Mouse (Mus musculus): ENCODE data around the gene Cldn10. TPM values are rescaled to one million over a fixed set of nuclear protein-coding genes. Genes with fewer than 3 reads are reported as not detected.

The Cldn10 gene
- total and polyA plus RNA-seq, 3 experiments, result 0.56 to 1.3 (median 1.1) TPM

GRCm38 (mm10) chr14:118864905-118865304, 77.2 kb downstream of the Cldn10 start:
- DNase-seq, result no peak

DNA sequence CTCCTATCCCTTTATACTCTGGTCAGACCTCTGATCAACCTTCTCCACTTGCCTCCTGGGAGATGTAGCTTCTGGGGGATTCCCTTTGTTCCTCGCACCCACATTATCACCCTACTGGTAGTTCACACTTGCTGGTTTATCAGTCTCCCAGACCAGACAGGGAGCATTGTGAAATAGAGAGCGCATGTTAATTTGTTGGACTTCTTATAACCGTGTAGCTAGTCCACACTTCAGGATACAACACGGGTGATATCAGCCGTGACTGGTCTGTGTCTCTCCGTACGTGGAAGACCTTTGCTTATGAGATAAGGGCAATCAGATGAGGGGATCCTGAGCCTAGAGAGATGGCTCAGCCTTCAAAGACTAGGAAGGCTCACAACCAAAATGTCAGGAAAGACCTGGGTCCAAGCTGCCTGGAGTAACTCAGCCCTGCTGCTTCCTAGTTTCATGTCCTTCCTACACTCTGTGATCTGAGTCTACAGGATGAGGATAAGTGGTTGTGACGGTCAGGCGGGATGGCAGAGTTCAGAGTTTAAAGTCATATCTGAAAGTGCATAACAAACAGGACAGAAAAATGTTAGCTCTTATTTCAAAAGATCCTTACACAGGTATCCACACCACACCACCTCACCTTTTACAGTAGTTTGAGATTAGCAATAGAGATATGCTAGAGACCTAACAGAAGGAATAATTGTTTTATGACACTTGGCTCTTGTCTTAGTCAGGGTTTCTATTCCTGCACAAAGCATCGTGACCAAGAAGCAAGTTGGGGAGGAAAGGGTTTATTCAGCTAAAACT, 78.5 kb downstream of the Cldn10 start:
- no peak for DNase-seq

DNA sequence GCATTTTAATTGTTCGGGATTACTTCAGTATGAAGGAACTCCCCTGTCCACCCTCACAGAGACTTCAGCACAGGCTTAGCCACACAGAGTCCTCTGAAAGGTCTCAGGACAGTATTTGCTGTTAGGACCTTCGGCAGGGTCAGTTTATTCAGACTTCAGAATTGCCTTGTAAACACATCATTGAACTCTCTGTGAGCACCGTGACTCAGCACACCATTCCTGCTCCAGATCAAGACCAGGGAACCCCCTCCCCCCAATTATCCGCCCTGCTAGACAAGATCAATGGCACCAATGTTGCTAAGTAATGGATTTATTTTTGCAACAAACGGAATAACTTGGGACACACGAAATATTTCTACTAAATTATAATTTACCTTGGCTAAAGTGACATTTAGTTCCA, 79.7 kb downstream of the Cldn10 start:
- DNase-seq, result no peak

GRCm38 (mm10) chr14:118868102-118868724, 80.5 kb downstream of the Cldn10 start:
- DNase-seq, result no peak

DNA sequence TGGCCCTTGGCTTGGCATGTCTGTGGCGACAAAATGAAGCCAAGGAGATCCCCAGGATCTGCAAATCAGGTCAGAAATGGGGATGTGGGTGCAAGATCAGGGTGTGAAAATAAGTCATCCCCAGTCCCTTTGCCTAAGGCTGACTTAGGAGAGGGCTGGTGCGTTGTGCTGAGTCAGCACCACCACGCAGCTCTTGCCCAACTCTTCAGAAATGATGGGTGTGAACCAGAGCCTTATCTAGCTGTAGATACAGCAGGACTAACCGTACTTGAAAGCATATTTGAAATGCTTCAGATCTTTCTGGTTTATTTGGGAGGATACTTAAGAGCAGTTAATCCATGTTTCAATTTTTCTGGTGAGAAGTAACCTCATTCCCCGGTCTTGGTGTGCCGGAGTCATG, 82.0 kb downstream of the Cldn10 start:
- DNase-seq, result no peak

- DNase-seq, result peak; percentile 38
These were observed 86.4 kb downstream of the Cldn10 start for GRCm38 (mm10) chr14:118874126-118874525.

DNA sequence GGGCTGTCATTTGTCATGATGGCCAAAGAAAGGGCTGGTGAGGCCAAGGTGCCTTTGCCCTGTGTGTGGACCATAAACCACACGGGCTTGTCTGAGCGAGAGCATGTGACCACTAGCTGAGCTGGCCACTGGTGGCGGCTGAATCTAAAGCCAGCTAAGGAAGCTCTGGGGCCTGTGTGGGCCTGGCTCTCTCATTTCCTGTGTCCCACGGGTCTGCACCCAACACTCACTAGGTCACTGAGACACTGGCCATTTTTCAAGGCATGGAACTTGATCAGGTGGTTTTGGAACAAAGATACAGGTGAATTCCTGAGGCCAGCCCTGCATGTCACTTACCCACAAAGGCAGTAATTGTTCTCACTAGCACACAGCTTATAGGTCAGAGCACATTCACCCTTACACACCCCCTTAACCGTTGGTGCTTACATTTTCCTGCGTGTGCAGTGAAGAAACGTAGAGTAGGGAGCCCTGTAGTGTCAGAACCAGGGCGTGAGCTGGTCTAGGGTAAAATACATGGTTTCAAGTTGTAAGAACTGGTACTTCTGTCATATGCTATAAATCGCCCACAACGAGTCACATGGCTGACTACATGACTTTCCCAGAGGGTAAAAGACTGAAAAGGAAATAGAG, 87.2 kb downstream of the Cldn10 start:
- DNase-seq, result no peak

GRCm38 (mm10) chr14:118878346-118878910, 90.7 kb downstream of the Cldn10 start:
- no peak for DNase-seq

- DNase-seq, result no peak
These were observed 93.0 kb downstream of the Cldn10 start for GRCm38 (mm10) chr14:118880696-118881095.

DNA sequence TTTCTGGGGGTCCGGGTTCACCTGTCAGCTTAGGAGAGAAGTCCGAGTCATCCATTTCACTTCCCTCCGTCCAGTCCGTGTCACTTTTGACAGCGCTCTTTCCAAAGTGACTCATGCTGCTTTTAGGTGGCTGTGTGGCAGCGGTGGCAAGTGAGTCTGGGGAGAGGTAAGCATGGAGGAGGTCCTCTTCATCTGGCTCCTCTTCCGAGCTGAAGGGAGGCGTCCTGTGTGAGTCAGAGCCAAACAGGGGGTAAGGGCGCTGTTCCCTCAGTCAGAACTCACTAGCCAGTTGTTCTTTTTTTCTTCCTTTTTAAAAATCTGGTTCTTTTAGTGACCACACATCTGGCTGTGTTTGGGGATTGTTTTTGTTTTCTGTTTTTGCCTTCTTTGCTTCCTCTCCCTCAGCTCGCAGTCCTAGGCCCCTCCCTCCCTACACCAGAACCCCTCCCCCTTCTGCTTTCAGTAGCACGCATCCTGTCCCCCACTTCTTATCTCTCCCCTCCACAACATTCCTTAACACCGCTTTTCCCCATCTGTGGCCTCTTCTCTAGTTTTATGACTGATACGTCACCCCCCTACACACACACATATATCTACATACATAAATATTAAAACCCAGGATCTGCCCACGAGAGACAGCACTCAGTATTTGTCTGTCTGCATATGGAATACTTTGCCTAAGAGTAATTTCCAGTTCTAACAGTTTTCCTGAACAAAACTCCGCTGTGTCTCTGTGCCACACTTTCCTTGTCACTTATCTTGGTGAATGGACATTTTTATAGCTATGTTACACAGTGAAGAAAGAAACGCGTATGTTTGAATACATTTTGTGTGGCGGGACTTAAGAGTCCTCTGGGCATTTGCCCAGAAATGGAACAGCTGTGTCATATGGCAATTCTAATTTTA, 95.9 kb downstream of the Cldn10 start:
- DNase-seq, result no peak

DNA sequence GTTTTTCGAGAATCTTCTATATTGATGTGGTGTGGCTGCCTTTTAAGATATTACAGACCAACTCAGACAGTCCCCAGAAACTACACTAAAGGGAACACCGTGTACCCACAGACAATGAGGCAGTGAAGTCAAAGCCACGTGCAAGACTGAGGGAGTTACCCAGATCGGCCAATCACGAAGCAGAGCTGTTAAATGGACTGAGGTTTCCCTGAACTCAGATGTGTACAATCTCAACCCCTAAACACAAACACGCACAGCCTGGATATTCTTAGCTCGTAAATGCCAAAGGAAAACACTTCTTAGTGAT, 96.5 kb downstream of the Cldn10 start:
- DNase-seq, result no peak

- DNase-seq, result no peak
These were observed 102.4 kb downstream of the Cldn10 start for GRCm38 (mm10) chr14:118890101-118890500.

DNA sequence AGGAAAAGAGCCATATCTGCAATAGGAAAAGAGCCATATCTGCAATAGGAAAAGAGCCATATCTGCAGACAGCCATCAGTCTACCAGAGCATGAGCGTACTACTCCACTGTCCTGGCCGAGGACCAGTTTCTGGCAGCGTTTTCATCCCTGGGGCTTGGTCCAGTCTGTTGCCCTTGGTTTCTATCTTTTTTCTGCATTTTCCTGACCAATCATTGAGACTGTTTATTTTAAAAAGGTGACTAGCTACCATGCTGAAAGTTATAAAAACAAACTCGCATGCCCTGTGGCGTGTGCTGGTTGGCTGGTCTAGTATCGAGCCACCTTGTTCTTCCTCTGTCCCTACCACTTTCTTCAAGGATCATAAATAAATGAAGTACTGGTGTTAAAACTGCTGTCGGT, 107.5 kb downstream of the Cldn10 start:
- DNase-seq, result no peak

- DNase-seq, result no peak
These were observed 107.9 kb downstream of the Cldn10 start for GRCm38 (mm10) chr14:118895655-118896054.

GRCm38 (mm10) chr14:118899940-118900339, 112.2 kb downstream of the Cldn10 start:
- DNase-seq, result no peak

DNA sequence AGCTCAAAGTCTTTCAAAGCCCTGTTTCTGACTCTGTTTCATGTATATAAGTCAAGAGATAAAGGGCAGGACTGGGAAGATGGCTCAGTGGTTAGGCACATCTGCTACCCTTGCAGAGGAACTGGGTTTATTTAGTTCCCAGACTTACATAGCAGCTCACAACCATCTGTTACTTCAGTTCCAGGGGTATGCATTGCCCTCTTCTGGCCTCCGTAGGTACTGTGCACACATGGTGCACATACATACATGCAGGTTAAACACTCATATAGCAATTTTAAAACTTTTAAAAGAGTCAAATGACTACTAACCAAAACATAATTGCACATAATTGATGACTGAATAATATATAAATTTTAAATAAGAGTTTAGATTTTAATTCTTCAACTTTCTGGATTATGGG, 113.2 kb downstream of the Cldn10 start:
- DNase-seq, result no peak

DNA sequence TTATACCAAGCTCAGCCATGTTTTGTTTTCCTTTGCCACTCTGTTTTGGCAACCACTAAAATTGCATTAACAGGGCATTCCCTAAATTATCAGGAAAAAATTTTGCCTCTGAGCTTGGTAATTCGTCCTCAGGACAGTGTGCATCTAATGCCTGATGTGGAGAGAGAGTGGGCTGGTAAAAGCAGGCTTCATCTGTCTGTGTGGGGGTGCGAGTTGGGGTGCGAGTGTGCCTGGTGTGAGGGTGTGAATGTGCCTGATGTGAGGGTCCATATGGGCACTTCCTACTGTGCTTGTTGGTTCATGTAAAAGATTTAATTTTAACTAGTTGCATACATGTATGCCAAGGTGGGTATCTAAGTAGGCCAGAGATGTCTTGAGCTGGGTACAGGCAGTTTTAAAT, 115.7 kb downstream of the Cldn10 start:
- DNase-seq, result no peak

GRCm38 (mm10) chr14:118903867-118904562, 116.3 kb downstream of the Cldn10 start:
- DNase-seq, result no peak

- DNase-seq, result no peak
These were observed 119.9 kb downstream of the Cldn10 start for GRCm38 (mm10) chr14:118907592-118907991.

DNA sequence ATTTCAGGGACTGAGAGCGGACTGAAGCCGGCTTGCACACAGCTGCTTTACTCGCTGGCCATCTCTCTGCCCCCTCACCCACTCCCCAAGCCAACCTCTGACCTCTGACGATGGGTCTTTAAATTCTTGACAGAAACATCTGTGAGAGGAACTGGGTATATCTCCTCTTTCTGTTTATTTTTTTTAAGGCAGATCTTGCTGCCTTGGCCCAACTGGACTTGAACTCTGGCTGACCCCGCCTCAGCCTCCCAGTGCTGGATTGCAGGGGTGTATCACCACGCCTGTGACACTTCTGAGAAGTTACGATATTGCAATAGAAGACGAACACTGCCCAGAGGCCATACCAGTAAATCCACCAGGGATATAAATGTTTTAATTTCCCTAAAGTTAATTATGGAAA, 122.2 kb downstream of the Cldn10 start:
- DNase-seq, result peak; percentile 35
